Mouse (Mus musculus) erythroblast, embryonic 14.5 days (primary cell): ENCODE results near the gene Rnf157. TPM values are rescaled to one million over a fixed set of nuclear protein-coding genes. Genes with fewer than 3 reads are reported as not detected.
"Not testable (repeated sequence)": the region's sequence is repeated elsewhere in the genome, so short reads cannot be mapped to it uniquely, and the experiment has no call there.

Source experiments
- H3K27me3 ChIP-seq: 2 replicates; pipeline ENCODE4 v1.6.1; 2012; ENCODE audit warnings: inconsistent platforms; ENCODE audit not compliant: control insufficient read depth
- H3K36me3 ChIP-seq: 2 replicates; pipeline ENCODE4 v1.6.1; 2012; ENCODE audit warnings: mild to moderate bottlenecking, inconsistent platforms; ENCODE audit not compliant: control insufficient read depth
- H3K4me1 ChIP-seq: 2 replicates; pipeline ENCODE4 v1.6.1; 2012; ENCODE audit warnings: inconsistent platforms; ENCODE audit not compliant: control insufficient read depth
- H3K4me3 ChIP-seq: replicated peaks from 2 replicates; pipeline ENCODE3; 2012; ENCODE audit warnings: moderate library complexity, mild to moderate bottlenecking, inconsistent platforms
- H3K9me3 ChIP-seq: 2 replicates; pipeline ENCODE4 v1.6.1; 2012; ENCODE audit warnings: low read length, inconsistent platforms, mixed read lengths; ENCODE audit not compliant: control insufficient read depth
- GATA1 ChIP-seq: IDR thresholded peaks from 2 replicates; pipeline ENCODE4 v1.6.1; 2012; ENCODE audit warnings: low read length, inconsistent platforms, mixed read lengths
- TAL1 ChIP-seq: IDR thresholded peaks from 3 replicates; pipeline ENCODE4 v1.6.1; 2012; ENCODE audit warnings: low read length, inconsistent platforms, mixed read lengths
- polyA plus RNA-seq: library from polyadenylated mRNA; stranded (reverse); fragments of >175 nt; gene quantifications from 2 replicates; pipeline ENCODE4 v1.2.3, GENCODE M21; 2012

Gene Rnf157
- polyA plus RNA-seq, 1 experiment: not detected

DNA sequence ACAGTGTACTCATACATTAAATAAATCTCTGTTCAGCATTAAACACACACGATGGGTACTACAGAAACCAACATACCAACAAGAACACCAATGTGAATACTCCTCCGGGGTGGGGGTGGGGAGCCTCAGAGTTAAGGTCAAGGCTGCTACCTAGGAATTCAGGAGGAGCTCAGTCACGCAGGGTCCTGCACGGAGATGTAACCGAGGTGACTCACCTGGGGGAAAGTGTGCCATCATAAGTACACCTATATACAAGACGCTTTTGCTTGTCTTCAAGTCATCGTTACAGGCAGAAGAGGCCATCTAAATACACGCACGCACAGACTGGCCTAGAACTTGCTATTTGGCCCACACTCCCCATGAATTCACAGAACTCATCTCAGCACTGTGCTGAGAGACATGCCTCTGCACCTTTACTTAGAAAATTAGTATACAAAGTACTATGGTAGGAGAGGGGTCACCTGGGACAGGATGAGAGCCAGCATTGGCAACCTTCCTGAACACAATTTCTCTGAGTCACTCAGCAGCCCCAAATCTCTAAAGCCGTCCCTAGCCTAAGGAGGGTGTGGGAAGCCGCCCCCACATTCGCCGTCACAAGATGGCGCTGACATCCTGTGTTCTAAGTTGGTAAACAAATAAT, 23.9 kb downstream of the Rnf157 start:
- Histone ChIP-seq H3K9me3 (no peaks in the 10 kb centered on the region), H3K27me3 (peaks cover 6% of the 10 kb centered on the region), H3K4me3 (no peak overlapping the region), H3K4me1 (no peaks in the 10 kb centered on the region), H3K36me3 (no peaks in the 10 kb centered on the region)
- no peak for TF ChIP-seq TAL1
- TF ChIP-seq GATA1: no peak

DNA sequence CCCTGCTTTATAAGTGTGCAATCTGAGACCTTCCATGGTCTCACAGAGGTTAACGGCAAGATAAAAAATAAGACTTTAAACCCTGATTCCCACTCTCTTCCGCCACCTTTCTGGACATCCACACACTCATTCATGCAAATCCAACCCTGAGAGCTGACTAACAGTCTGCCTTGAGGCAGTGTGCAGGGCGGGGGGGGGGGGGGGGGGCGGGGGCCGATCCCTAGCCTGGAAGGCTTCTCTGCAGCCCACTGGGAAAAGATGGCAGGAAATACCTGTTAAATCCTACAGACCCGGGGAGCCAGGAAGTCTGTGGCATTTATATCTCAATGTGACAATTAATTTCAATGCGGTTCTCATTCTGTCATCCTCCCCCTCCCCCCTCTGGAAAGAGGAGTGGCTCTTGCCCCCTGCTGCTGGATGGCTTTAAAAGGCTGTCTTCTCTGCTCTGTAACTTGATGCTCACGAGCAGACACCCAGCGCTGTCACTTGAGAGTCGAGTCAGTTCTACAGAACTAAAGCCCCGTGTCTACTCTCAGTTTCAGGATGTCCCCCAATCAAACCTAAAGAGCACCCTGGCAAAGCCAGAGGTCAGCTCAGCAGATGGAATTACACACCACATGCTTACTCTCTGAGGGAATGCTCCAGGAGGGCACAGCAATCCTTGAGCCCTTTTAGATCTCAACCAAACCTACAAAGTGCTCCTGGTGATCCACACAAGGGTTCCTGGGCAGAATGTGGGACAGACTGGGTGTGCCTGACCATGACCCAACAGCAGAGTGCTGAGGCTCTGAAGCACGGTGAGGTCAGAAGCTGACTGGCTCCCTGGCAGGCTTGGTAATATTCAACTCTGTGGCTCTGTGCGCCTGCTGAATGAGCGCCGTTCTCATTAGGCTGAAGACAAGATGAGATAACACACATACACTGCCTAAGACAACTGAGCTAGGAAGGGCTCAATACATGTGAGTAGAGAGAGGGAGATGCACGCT, 25.5 kb downstream of the Rnf157 start:
- no peaks in the 10 kb centered on the region for H3K4me1 ChIP-seq
- TF ChIP-seq GATA1: no peak
- no peak for TF ChIP-seq TAL1
- H3K36me3 ChIP-seq: no peaks in the 10 kb centered on the region
- H3K9me3 ChIP-seq: no peaks in the 10 kb centered on the region
- H3K4me3 ChIP-seq: no peak overlapping the region
- H3K27me3 ChIP-seq: peaks cover 6% of the 10 kb centered on the region

- Histone ChIP-seq H3K4me1 (no peaks in the 10 kb centered on the region), H3K4me3 (no peak overlapping the region), H3K27me3 (peaks cover 6% of the 10 kb centered on the region), H3K36me3 (no peaks in the 10 kb centered on the region), H3K9me3 (no peaks in the 10 kb centered on the region)
- no peak for TF ChIP-seq GATA1
- no peak for TF ChIP-seq TAL1
Observed at GRCm38 (mm10) chr11:116385999-116386398, 26.8 kb downstream of the Rnf157 start.

DNA sequence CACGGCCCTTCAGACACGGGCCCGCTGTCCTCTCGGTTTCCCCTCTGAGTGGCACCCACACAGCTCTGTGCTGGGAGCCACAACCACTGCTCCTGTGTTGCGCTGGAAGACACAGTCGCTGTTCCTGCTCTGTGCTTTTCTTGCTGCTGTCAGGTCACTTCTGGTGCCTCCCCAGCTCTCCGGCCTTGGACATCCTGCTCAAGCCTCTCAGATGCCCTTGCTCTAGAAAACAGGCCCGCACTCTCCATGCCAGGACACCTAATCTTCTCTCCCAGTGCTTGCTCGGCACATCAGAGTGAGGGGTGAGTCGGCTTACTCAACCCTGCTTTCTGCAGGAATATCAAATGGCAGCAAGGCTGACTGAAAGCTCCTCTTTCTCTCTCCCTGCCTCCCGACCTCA, 28.7 kb downstream of the Rnf157 start:
- no peaks in the 10 kb centered on the region for H3K4me1 ChIP-seq
- no peaks in the 10 kb centered on the region for H3K36me3 ChIP-seq
- no peak overlapping the region for H3K4me3 ChIP-seq
- H3K9me3 ChIP-seq: no peaks in the 10 kb centered on the region
- TF ChIP-seq TAL1 (no peak), GATA1 (no peak)
- peaks cover 6% of the 10 kb centered on the region for H3K27me3 ChIP-seq

DNA sequence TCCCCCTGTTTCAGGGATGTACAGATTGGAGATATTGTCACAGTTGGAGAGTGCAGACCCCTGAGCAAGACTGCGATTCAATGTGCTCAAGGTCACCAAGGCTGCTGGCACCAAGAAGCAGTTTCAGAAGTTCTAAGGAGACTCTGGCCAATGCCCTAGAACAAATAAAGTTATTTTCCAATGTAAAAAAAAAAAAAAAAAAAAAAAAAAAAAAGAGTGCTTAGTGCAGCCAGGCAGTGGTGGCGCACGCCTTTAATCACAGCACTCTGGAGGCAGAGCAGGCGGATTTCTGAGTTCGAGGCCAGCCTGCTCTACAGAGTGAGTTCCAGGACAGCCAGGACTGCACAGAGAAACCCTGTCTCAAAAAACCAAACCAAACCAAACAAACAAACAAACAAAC, 29.8 kb downstream of the Rnf157 start:
- not testable (repeated sequence) for H3K36me3 ChIP-seq, H3K4me1 ChIP-seq, H3K9me3 ChIP-seq, H3K27me3 ChIP-seq, H3K4me3 ChIP-seq

DNA sequence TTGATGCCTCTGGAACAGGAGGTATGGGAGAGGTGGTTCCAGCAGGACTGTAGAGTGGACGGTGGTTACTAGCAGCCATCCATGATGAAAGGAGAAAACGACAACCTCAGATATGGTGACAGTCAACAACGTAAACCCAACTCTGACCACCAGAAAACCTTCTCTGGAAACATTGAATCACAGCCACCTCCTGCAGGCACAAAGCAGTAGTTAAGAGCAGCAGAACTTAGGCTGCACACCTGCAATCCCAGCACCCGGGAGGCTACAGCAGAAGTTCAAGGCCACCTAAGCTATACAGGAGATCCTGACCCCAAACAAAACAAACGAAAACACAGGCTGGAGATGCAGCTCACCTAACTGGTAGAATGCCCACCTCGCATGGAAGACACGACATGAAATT, 32.1 kb downstream of the Rnf157 start:
- Histone ChIP-seq H3K4me1 (no peaks in the 10 kb centered on the region), H3K27me3 (no peaks in the 10 kb centered on the region), H3K4me3 (no peak overlapping the region), H3K9me3 (no peaks in the 10 kb centered on the region), H3K36me3 (no peaks in the 10 kb centered on the region)
- no peak for TF ChIP-seq GATA1
- no peak for TF ChIP-seq TAL1

GRCm38 (mm10) chr11:116379530-116379929, 33.3 kb downstream of the Rnf157 start:
- H3K9me3 ChIP-seq: no peaks in the 10 kb centered on the region
- H3K4me1 ChIP-seq: no peaks in the 10 kb centered on the region
- H3K4me3 ChIP-seq: no peak overlapping the region
- TF ChIP-seq GATA1 (no peak), TAL1 (no peak)
- no peaks in the 10 kb centered on the region for H3K36me3 ChIP-seq
- H3K27me3 ChIP-seq: no peaks in the 10 kb centered on the region

- Histone ChIP-seq H3K4me3 (no peak overlapping the region), H3K9me3 (no peaks in the 10 kb centered on the region), H3K27me3 (no peaks in the 10 kb centered on the region), H3K36me3 (no peaks in the 10 kb centered on the region), H3K4me1 (no peaks in the 10 kb centered on the region)
- TF ChIP-seq GATA1 (no peak), TAL1 (no peak)
Observed at GRCm38 (mm10) chr11:116376945-116377661, 35.7 kb downstream of the Rnf157 start.

DNA sequence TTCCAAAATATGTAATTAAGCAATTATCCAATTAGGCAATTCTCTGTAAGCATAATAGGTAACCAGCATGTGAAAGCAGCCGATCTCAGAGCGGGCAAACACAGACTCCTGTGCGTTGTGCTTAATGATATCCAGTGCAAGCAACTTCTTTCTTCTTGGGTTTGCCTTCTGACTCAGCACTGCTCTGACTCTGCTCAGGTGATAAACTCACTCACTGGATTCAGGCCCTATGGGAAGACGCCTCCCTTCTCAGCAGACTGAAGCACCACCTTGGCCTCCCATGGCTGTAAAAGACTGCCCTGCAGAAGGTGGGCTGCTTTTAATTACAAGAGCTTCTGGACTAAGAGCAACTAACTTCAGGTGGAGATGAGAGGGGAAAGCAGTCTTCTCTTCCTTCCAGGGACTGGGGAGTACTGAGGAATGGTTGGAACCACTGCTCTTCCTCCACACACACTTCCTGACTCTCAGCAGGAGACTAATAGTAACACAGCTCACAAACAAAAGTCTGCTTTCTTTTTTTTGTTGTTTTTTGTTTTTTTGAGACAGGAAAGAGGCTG, 40.9 kb downstream of the Rnf157 start:
- Histone ChIP-seq H3K27me3 (no peaks in the 10 kb centered on the region), H3K4me1 (peaks cover 9% of the 10 kb centered on the region), H3K36me3 (no peaks in the 10 kb centered on the region), H3K4me3 (no peak overlapping the region), H3K9me3 (no peaks in the 10 kb centered on the region)
- TF ChIP-seq TAL1 (no peak), GATA1 (no peak)
